Mouse (Mus musculus) urinary bladder, postnatal 10 days (tissue): Measurements from ENCODE around the gene Mrtfb.

ENCODE experiments used
- DNase-seq: peaks from one replicate; pipeline ENCODE4 v3.0.0; 2022; ENCODE audit warnings: low spot score

Gene Mrtfb

DNA sequence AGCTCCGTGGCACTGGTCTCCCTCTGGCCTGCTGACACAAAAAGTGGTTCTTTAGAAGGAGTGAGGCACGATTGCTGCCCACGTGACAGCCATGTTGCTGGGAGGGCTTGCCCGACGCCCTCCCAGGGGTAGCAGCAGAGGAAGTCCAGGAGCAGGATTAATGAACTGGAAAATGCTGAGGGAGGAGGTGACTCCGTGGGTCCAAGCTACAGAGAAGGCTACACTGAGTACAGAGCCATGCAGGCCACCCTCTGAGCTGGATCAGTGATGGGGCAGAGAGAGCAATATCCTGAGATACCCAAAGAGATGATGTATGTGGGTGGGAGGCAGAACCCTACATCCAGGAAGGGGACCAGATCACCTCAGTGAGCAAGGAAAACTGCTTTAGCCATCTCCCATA lies 148.4 kb downstream of the Mrtfb start:
- DNase-seq, result no peak

DNA sequence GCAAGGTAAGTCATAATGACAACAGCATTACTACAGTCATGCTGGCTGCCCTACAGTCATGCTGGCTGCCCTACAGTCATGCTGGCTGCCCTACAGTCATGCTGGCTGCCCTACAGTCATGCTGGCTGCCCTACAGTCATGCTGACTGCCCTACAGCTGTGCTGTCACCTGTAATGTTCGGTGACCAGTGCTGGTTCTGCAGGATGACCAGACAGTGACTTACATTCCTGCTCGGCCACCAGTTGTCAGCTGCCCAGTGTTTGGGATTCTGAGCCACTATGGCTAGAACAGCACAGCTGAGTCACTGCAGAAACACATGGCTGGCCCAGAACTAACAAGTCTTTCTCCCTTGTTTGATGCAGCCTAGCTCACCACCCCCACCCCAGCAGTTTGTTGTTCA lies 149.1 kb downstream of the Mrtfb start:
- no peak for DNase-seq

DNA sequence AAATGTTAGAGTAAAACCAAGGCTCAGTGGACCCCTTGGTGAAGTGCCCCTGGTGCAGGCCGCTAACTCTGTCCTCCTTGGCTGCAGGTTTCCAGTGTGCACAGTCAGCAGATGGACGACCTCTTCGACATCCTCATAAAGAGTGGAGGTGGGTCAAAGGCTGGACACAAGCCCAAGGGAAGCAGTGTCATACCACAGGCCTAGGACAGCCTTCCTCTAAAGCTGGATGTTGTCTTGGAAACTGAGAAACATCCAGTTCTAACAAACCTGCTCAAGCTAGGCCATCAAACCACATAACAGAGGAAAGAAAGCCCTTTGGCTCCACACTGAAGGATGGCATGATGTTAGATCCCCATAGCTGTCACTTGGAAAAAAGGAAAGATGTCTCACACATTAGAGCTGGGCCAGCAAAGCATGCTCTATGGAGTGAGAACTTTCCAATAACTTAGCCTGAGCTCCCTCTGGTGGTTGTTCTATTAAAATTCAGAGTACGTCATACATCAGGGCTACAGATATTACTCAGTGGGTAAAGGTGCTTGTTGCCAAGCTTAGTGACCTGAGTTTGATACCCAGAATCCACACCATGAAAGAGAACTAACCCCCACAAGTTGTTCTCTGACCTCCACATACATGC lies 153.4 kb downstream of the Mrtfb start:
- no peak for DNase-seq

DNA sequence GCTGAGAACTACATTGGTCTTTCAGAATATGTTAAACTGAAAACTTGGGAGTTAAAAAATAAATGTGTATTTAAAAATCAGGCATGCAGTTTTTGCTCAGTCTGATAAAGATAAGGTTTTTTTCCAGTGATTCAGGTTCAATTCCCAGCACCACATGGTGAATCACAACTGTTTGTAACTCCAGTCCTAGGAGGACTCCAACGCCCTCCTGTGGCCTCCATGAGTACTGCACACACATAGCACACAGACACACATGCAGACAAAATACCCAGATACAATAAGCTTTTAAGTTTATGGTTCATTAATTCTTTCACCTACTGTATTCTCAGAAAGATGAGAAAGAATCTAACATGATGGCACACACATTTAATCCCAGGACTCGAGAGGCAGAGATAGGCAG lies 154.5 kb downstream of the Mrtfb start:
- no peak for DNase-seq

DNA sequence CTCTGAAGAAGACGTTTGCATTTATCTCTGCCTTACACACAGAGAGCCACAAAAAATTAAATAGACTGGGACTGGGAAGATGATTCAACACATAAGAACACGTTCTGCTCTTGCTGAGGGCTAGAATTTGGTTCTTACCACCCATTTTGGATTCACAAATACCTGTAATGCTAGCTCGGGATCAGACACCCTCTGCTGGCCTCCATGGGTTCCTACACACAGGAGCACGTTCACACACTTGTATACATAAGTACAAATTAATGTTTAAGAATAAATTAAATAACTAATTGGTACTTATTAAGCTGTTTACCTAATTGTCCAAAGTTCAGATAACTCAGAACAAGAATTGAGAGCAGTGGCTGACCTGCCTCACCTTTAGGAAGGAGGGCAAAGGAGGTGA lies 155.2 kb downstream of the Mrtfb start:
- no peak for DNase-seq

DNA sequence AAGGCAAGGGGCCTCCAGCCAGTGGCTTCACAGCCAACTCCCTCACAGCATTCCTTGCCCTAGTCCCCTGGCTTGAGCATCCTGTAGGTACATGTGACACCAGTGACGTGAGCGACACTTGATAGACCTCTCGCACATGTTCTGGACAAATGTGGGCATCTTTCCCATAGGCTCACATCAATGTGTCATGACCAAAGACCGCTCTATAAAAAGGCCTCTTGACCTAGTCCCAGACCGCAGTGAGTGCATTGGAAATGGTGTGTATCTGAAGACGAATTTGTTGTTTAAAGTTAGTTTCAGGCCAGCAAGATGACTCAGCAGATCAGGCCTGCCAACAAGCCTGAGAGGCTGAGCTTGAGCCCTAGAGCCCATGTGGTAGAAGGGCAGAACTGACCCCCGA lies 158.3 kb downstream of the Mrtfb start:
- no peak for DNase-seq

DNA sequence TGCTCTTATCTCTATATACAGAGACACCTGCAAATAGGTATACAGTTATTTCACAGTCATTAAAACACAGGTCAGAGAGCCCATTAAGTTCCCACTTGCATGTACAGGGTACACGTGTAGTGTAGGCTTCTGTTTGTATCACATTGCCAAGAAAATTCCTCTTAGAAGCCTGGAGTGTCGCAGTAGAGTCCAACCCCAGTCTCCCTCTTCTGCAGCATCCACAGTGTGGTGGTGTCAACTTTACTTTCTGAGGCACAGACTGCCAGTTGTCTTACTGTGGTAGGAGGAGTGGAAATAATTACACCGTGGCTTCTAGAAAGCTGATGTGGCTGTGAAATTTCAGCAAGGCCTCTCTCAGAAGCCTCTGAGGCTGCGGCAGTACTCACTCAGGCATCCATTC lies 158.7 kb downstream of the Mrtfb start:
- no peak for DNase-seq

DNA sequence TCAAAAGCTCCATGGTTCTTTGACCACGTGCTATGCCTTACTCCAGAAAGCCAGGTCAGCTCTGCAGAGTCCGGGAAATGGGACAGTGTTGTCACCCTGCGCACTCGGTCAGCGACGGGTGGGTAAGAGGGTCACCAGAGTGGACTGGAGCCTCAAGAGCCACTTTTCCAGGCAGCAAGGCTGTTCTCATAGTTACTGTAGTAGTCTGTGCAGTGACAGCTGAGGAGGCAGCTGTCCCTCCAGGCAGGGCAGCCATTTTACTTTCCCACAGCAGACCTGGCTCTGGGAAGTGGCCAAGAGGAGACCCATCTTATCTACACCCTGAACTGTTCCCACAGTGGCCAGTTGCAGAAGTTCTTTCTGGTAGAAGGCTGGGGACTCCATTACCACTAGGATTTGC lies 159.2 kb downstream of the Mrtfb start:
- DNase-seq, result no peak

DNA sequence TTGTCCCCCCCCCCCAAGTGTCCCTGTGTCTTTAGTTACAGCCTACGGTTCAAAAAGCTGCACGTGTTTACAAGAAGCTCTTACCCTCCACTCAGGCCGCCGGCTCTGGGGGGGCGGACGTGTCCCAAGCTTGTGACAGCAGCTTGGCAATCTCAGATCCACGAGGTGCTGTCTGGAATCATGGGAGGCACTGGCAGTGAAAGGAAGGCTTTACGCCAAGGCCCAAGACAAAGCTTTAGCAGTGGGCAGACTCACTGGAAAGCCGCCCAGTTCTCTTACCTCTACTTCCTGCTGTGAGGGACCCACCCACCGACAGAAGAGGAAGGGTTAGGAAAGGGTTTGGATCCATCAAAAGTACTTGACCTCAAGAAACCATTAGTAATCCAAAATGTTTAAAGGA lies 160.2 kb downstream of the Mrtfb start:
- DNase-seq, result no peak

DNA sequence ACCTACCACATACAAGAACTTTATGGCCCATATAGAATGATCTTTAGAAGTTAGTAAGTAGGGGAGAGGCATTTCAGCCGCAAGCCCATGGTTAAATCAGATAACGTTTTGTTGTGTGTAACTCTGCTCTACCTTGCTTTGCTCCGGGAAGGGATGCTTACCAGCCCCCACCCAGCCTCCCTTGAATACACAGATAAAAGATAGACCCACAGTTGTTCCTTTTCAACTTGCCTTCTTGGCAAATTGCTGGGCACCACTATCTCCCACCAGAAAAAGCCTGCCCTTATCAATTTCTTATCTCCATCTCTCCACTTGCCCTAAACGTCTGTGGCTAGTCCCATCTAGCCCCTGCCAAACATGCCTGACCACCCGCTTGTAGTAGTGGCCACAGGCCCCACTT lies 161.6 kb downstream of the Mrtfb start:
- no peak for DNase-seq

DNA sequence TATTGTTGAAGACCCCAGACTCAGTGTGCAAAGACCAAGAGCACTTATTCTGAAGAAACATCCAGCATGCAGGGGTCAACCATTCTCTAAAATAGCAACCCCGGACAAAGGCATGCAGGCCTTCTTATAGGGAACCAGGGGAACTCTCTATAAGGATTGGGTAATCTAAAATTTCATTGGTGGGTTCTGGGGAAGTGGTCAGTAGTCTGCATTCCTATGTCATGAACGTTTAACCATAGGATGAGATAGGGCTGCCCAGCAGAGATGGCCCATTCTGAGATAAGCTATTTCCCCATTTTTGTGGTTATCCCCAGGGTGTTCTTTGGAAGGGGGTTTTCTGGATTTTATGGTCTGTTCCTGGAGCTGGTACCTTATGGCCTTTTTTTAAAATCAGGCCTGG lies 163.5 kb downstream of the Mrtfb start:
- no peak for DNase-seq

DNA sequence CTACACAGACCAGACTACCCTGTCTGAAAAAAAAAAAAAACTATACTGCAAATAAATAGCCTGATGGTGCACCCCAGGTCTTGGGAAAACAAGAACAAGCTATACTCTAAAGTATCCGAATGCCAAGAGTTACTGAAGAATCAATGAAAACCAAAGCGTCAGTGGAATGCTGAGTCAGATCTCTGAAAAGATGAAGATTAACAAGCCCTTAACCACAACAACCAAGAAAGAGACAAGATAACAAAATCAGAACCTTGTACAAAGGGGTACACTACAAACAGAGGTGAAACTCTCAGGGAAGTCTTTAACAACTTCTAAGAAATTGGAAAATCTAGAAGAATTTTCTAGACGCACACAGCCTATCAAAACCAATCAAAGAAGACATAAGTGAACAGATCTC lies 166.2 kb downstream of the Mrtfb start:
- no peak for DNase-seq

DNA sequence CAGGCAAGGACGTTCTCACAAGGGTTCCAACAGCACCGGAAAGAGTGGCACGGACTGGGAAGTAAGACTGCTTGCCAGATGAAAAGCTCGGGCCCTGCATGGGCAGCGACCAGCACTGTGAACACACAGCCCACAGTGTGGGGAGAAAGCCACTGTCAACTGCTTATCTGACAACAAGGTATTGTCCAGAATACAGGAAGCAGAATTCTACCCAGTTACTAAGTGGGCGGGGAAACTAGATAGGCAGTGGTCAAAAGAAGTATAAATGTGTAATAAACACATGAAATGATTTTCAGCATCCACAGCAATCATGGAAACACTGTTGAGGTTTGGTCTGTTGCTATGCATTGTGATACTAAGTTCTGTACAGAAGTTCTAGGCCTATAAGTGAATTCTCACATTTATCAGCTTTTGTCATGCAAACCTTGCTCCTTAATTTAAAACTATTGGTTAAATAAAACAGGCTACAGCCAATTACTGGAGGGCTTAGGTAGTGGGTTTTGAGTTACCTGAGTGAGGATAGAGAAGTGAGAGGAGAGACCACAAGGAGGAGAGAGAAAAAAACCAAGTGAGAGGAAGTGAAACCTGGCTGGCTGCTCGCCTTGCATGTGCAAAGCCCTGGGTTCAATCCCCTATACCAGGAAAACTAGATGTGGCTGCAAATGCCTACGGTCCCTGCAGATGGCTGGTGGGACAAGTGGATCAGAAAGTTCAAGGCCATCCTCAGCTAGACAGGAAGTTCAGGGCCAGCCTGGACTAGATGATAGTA lies 167.5 kb downstream of the Mrtfb start:
- DNase-seq, result no peak

DNA sequence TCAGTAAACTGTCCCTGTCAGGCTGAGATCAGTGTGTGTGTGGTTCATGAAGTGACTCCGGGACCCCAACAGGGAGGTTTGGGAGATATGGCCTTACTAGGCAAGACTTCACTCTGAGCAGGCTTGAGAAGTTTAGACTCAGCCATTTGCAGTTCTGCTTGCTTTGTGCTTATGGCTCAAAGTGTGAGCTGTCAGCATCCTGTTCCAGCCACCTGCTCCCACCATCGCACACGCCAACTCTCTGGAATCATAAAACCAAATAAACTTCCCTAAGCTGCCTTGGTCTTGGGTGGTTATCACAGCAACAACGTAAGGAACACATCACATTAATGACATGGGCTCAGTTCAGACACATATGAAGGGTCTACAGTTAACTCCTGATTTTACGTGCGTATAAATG lies 169.5 kb downstream of the Mrtfb start:
- no peak for DNase-seq

DNA sequence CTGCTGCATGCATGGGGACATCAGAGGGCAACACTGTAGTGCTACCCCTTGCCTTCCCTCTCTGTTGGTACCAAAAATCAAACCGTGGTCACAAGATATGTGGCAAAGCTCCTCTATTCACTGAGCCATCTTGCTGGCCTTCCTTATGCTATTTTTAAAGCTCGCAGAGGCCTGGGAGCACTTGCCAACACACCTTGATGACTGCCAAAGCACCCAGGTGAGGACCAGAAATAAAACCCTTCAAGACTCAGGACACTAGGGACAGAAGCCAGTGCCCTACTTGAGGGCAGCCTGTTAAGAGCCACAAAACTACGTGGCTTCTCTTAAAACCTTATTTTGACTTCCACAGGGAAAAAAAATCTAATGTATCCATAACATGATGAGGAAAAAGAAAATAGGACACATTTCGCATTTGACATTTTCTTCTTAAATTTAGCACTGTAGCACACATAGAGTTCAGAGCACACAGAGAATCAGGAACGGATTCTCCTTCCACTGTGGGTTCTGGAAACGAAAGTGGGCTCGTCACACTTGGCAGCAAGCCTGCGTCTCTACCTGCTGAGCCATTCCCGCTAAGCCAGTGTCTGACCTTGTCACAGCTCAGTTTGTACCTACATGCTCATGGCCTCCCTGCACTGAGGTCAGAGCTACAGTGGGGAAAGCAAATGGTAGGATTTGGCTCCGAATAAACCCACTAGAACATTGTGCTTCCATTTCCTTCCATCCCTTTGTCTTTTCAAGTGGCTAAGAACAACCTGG lies 170.7 kb downstream of the Mrtfb start:
- no peak for DNase-seq

DNA sequence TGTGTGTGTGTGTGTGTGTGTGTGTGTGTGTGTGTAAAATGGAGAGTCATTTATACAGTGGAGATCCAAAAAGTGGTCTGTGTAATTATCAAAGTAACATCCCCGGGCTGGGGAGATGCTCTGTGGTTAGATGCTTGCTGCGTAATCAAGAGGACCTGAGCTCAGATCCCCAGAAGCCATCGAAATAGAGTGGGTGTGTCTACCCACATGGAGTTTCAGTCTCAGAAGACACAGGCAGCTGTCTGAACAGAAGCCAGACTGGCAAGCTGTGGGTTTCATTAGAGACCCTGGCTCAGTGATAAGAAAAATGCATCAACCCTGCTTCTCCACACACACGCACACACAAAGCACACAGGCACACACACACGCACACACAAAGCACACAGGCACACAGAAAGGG lies 171.8 kb downstream of the Mrtfb start:
- no peak for DNase-seq

DNA sequence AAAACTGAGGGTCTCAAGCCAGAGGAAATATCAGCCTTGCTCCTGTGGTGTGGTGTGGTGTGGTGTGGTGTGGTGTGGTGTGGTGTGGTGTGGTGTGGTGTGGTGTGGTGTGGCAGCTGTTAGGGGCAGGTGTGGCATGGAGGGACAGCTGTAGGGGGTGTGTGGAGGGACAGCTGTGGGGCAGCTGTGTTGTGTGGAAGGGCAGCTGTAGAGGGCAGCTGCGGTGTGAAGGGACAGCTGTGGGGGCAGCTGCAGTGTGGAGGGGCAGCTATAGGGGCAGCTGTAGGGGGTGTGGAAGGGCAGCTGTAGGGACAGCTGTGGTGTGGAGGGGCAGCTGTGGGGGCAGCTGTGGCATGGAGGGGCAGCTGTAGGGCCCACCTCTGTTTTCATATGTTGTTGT lies 172.5 kb downstream of the Mrtfb start:
- no peak for DNase-seq

DNA sequence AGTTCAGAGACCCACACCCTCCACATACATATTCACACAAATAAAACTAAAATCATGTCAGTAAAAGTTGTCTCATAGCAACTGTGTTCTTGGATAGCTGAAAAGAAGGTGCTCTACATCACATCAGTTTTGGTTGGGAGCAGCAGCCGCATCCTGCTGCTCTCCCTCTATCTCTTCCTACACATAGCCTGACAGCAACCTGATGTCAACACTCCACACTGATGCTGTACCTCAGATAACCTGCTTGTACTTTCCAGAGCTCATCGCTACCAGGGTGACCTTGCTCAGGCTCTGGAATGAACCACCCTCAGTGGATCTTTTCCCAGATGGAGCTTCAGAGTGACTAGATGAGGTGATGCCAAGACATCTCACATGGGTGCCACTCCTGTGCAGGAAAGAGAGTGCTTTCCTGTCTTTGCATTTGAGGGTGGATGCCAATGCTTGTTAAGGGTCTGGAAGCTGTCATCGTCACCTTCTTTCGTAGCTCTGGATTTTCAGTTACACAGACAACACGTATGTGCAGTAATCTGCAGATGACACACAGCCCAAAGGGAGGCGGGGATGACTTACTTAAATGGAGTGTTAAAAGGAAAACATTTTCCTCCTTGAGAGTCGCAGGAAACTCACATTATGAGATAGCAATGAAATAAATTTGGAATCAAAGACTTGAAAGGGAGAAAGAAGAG lies 173.8 kb downstream of the Mrtfb start:
- DNase-seq, result no peak

DNA sequence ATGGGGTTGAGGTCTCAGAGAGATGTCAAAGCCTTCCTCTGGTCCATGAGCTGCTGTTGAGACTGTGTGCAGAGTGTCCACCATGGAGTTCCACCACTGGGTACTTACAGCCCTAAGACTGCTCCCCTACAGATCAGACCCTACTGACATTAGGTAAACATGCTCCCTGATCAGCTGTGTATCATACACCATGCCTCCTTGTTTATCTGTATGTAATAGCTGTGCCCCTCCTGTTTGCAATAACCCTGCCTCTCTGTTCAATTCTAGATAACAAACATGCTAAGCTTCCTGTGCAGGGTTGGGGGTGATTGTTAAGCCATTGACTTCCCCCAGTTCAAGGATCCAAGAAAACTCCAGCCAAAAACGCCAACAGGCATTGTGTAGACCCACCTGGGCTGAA lies 174.7 kb downstream of the Mrtfb start:
- no peak for DNase-seq

DNA sequence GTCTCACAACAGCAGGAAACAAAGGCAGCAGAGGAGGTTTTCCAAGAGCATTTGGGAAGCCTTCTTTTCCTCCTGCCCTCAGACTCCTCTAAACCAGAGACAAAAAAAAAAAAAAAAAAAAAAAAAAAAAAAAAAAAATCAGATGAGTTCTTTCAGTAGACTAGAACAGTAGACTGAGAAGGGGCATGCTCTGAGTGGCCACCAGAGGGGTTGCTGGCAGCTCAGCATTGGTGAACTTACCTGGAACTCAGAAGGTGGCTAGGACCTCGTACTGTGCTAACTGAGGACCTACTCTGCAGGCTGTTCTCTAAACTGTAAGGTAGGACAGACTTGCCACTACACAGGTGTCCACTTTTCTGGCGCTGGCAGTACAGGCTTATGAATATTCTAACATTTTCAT lies 179.3 kb downstream of the Mrtfb start:
- no peak for DNase-seq

DNA sequence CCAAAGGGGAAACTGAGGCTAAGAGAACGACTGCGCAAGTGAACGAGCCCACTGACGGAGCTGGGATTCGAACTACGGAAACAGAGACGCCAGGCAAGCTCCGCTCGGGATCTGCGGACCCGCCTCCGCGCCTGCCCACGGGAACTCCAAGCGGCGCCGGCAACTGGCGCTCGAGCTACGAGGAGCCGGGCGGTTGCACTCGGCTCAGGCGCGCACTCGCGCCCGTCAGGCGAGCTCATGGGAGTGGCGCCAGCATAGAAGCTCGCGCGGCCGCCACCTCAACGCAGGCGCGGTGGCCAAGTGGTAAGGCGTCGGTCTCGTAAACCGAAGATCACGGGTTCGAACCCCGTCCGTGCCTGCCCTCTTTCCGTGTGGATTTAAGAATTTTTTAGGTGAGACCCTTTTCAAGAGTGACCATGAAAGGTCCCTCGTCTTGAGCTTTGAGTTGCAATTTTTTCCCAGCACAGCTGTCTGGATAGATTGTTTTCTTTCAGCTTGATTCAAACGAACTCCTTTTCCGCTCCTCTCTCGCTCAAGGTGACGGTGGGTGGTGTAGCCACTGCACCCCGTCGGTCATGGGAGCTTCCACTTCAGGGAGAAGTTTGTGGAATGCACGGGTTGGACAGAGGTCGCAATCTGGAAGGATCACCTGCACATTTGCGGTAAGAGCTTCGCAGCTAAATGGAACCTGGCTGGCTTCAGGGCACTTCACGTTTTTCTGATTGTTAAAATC lies 180.9 kb downstream of the Mrtfb start:
- DNase-seq, result peak; percentile 88

DNA sequence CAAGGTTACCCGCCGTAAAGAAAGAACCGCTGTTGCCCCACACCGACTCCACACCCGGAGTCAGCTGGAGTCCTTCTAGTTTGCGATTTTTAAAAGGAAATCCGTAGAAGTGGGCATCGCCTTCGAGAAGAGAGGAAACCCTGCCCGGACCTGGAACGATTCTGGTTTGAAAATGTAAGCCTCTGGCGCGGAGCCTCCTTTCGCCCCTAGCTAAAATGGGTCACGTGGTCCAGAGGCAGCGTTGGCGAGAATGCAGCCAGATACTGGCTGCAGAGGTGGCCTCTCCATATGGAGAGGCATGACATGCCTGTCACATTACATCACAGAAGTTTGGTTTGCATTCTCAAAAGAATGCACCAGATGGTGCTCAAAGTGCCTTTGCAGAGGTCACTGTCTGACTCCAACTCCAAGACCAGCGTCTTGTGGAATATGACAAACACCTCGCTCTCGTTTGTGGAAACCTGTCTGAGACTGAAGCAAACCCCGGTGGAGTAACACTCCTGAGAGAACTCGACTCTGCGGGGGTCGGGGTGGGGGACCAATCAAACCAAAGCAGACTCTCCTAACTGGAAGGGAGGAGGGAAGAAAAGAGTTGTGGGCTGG lies 181.6 kb downstream of the Mrtfb start:
- DNase-seq, result no peak
